Mouse (Mus musculus) erythroblast, embryonic 14.5 days (primary cell): ENCODE results near the gene Tecpr1.

Experiments
- GATA1 ChIP-seq: IDR thresholded peaks from 2 replicates; pipeline ENCODE4 v1.6.1; 2012; ENCODE audit warnings: low read length, inconsistent platforms, mixed read lengths
- TAL1 ChIP-seq: IDR thresholded peaks from 3 replicates; pipeline ENCODE4 v1.6.1; 2012; ENCODE audit warnings: low read length, inconsistent platforms, mixed read lengths

DNA sequence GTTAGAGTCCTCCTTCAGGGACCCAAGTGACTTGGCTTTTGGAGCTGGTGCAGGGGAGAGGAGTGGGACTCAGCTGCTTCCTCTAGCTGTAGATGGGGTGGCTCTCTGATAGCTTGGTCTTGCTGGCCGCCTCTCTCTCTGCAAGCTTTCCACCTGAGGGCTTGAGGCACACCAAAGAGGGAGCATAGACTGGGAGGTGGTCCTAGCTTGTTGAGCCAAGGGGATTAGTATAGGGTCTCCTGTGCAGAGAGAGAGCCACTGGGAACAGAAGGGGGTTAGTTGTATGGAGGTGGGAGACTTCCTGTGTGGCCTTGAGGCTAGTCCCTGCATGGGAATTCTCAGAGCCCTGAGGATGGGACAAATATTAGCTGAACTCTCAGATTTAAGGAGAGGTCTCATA, 33.5 kb upstream of the Tecpr1 start:
- TF ChIP-seq GATA1 (no peak), TAL1 (no peak)
